Mouse (Mus musculus) small intestine, adult 2 months (tissue): Measurements from ENCODE around the gene Gm3373. TPM values are rescaled to one million over a fixed set of nuclear protein-coding genes. Genes with fewer than 3 reads are reported as not detected.
"Not testable (repeated sequence)": the region's sequence is repeated elsewhere in the genome, so short reads cannot be mapped to it uniquely, and the experiment has no call there.

ENCODE experiments used
- H3K27ac ChIP-seq: fragments of 200-500 bp; 2 replicates; pipeline ENCODE4 v1.5.1; 2012; ENCODE audit warnings: low read depth, low read length, control low read depth, inconsistent platforms; ENCODE audit not compliant: insufficient read depth
- H3K27me3 ChIP-seq: fragments of 200-500 bp; 2 replicates; pipeline ENCODE4 v1.6.1; 2012; ENCODE audit warnings: mild to moderate bottlenecking, moderate library complexity, low read length, inconsistent platforms; ENCODE audit not compliant: control insufficient read depth, insufficient read depth
- H3K36me3 ChIP-seq: fragments of 200-500 bp; 2 replicates; pipeline ENCODE4 v1.6.1; 2012; ENCODE audit warnings: mild to moderate bottlenecking, low read length, control low read depth, inconsistent platforms; ENCODE audit not compliant: control insufficient read depth, insufficient read depth
- H3K4me1 ChIP-seq: fragments of 200-500 bp; 2 replicates; pipeline ENCODE4 v1.6.1; 2012; ENCODE audit warnings: low read length, inconsistent platforms, mixed read lengths; ENCODE audit not compliant: control insufficient read depth, insufficient read depth, insufficient read length
- H3K4me3 ChIP-seq: fragments of 200-500 bp; 2 replicates; pipeline ENCODE4 v1.5.1; 2012; ENCODE audit warnings: low read depth, mild to moderate bottlenecking, control low read depth, inconsistent platforms, low read length, moderate library complexity
- WGBS: fragments of 180-500 bp; shearing (Covaris S2); methylation state at CpG from one replicate; pipeline ENCODE4 v1.1.7; 2018; 5-methylcytosine and 5-hydroxymethylcytosine counted together
- polyA plus RNA-seq: library from polyadenylated mRNA; depleted of rRNA; stranded (reverse); fragments of >200 nt; gene quantifications from 2 replicates; pipeline ENCODE4 v1.2.3, GENCODE M21; 2012; rRNA removed

Gene Gm3373
- not detected in 2 replicates for polyA plus RNA-seq

DNA sequence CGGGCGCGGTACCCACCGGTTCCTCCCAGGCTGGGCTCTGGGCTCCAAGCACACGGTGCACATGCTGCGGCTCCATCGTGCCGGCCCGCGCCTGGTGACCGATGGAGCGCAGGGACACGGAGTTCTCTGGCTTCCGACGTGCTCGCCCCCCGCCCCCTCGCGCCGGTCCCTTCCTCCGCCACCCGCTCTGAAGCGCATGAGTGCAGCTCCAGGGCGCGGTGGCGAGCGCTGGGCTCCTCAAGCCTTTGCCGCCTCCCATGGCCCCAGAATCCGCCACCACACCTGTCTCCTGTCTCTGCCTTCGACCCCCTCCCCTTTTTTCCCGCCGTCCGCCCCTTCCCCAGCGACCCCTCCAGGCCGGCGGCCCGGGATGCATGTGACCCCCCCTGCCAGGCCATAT, at the start of gene Gm3373:
Gene Gm3373 (minus strand): TSS at position 101 of the 400 bp plus-strand sequence.
- not testable (repeated sequence) for H3K27ac ChIP-seq, H3K36me3 ChIP-seq, H3K4me1 ChIP-seq, H3K4me3 ChIP-seq, H3K27me3 ChIP-seq
- WGBS: no CpG with 5 or more reads among the region's 37 CpGs

GRCm38 (mm10) chr14:5687357-5687756, 54.0 kb downstream of the Gm3373 start, which contains the start of gene Gm9603:
TSS of gene Gm9603 (minus strand) at chr14:5687457.
- H3K4me1 ChIP-seq, H3K36me3 ChIP-seq, H3K4me3 ChIP-seq, H3K27me3 ChIP-seq, H3K27ac ChIP-seq: not testable (repeated sequence)
- no CpG with 5 or more reads among the region's 2 CpGs for WGBS

Other genes with a start within 250 kb of the Gm3373 start
- not detected in 2 replicates for gene Gm3488, start 239.9 kb downstream of the Gm3373 start, polyA plus RNA-seq
- gene Gm3532, start 203.1 kb downstream of the Gm3373 start, polyA plus RNA-seq: not detected in 2 replicates
- not detected in 2 replicates for gene Gm8265, start 108.5 kb downstream of the Gm3373 start, polyA plus RNA-seq
- gene Gm9603, start 54.1 kb downstream of the Gm3373 start, polyA plus RNA-seq: not detected in 2 replicates
- not detected in 2 replicates for gene Gm3383, start 66.4 kb upstream of the Gm3373 start, polyA plus RNA-seq
- gene Gm3424, start 88.8 kb upstream of the Gm3373 start, polyA plus RNA-seq: not detected in 2 replicates
- gene Gm8237, start 138.8 kb upstream of the Gm3373 start, polyA plus RNA-seq: not detected in 2 replicates
- gene Gm3248, start 220.2 kb upstream of the Gm3373 start, polyA plus RNA-seq: not detected in 2 replicates
- gene Gm3453, start 237.6 kb upstream of the Gm3373 start, polyA plus RNA-seq: not detected in 2 replicates